Mouse (Mus musculus): Measurements from ENCODE around the gene Gm4858.
"Not testable (repeated sequence)": the region's sequence is repeated elsewhere in the genome, so short reads cannot be mapped to it uniquely, and the experiment has no call there.

The Gm4858 gene

GRCm38 (mm10) chr3:93068523-93068922 is at the start of gene Gm4858:
Gene Gm4858 (plus strand): TSS chr3:93068823.
- not testable (repeated sequence) for DNase-seq (ENCODE audit: low read depth, low spot score)

GRCm38 (mm10) chr3:93018960-93019359 is 49.7 kb upstream of the Gm4858 start, which contains the start of gene Lce1m:
Gene Lce1m (minus strand): TSS chr3:93019060.
- DNase-seq (ENCODE audit: low read depth, low spot score) = no peak

- no peak for DNase-seq (ENCODE audit: low read depth, low spot score)
Measured at GRCm38 (mm10) chr3:93021171-93021570, 47.5 kb upstream of the Gm4858 start.

DNA sequence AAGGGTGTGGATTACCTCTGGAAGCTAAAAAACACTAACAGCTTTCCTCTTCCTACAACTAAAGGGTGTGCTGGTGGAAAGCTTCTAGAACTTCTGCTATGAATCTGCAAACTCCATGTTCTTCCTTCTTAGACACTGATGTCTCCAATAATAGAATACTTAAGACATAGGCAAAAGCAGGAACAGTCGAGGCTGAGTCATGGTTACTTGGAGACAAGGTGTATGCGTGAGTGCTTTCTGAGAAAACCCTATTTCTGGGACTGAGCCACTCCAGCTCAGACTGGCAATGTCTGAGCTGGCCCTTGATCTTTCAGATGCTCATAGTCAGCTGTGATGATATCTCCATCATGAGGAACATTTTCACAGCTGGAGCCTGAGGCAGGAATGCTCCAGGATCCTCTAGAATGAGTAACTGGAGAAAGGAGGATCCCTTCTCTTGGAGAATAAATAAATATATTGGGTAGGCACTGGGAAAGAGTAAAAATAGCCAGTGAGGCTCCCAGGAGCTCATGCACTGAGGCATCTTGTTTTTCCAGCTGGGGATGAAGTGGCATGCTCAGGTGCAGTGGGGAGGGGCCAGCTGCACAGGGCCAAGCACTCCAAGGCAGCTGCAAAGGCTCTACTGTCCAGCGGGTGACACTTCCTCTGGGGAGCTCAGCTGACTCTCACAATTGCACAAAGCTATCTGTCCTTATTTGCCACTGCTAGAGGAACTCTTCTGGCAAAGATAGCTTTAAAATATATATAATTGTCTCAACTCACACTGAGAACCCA is 45.0 kb upstream of the Gm4858 start:
- peak; percentile 83 for DNase-seq (ENCODE audit: low read depth, low spot score)

DNA sequence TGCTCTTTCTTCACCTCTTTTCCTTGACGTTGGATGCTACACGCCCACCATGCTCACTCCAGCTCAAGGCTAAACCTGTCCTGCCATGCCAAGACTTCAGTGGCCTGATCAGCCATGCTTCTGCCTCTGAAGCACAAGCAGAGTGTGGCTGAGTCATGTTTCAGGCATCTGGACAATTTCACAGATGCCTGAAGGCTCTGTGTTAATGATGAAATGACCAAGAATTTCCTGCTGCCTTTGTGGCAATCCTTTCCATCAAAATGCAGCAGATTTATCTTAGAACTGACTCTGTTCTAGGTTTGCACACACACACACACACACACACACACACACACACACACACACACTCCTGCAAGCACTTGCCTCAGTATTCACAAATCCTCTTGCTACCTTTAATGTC is 43.1 kb upstream of the Gm4858 start:
- peak; percentile 28 for DNase-seq (ENCODE audit: low read depth, low spot score)

DNA sequence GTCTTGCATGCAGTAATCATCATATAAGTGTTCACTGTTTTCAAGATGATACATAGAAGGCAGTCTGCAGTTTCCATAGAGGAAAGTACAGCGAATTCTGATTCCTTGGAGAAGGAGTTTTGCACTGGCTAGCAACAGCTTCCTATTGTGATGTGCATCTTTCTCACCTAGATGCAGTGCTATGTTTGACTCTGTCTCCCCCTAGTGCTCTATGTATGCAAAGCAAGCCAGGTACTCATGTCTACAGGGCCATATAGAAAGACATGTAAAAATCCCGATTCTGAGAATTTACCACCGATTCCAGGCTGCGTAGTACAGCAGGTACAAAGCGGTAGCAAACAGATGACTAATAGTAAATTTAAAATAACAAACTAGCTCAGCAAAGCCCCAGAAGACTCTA is 37.2 kb upstream of the Gm4858 start:
- DNase-seq (ENCODE audit: low read depth, low spot score) = peak; percentile 83

GRCm38 (mm10) chr3:93050182-93050581 is 18.4 kb upstream of the Gm4858 start:
- no peak for DNase-seq (ENCODE audit: low read depth, low spot score)

DNA sequence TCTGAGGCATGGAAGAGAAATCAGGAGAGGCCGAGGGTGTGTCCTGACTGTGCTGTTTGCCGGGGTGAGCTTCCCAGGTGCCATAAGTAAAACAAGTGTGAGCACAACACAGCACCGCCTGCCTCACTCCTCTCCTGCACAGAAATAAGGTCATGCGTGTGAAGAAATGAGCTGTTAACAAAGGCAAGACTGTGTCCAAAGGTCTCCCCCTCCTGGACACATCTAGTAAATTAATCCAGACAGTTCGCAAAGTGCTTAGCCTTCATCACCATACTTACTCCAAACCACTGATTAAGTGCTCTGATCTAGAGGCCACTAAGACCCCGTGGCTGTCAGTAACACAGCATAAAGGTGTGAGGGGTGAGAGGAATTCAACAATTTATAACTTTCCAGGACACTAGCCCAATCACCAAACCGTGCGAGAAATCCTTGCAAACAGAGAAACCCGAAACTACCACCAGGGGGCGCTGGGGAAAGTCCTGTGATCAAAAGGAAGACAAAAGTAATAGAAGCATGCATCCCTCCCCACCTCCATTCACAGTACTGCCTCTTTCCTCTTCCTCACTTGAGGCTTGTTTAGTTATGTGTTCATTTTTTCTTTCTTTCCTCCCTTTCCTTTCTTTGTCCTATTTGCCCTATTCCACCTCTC is 15.7 kb upstream of the Gm4858 start:
- DNase-seq (ENCODE audit: low read depth, low spot score) = no peak

DNA sequence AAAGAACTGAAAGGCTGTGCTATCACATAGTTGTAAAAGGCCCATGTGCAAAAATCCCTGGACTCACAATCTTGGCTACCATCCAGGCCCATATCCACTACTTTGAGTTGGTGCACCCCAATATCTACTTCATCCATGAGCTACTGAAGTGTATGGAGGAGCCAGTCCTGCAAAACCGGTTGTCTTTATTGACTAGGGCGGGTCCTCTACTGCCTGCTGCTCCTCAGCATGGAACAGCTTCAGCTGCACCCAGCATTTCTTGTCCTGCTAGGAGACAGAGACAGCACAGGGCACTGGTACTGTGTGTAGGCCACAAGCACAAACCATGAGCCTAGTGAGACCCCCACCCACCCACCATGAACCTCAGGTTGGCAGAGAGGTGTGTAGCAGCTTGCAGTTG is 18.0 kb downstream of the Gm4858 start:
- no peak for DNase-seq (ENCODE audit: low read depth, low spot score)

DNA sequence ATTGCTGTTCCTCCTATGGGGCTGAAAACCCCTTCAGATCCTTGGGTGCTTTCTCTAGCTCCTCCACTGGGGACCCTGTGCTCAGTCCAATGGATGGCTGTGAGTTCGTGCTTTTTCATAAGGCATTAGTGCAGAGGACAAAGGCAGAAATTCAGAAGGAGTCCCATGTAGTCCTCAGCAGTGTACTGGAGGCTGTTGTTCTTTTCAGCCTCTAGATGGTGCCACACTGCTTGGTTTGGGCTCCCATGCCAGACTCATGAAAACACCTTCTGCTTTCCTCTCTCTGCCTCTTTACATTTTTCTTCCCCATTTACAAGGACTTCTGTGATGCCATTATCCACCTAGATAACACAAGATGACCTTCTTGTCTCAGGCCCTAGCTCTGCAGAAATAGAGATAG is 25.0 kb downstream of the Gm4858 start:
- DNase-seq (ENCODE audit: low read depth, low spot score) = peak; percentile 33

- DNase-seq (ENCODE audit: low read depth, low spot score) = no peak
Measured at GRCm38 (mm10) chr3:93096447-93096846, 27.8 kb downstream of the Gm4858 start.

- peak; percentile 26 for DNase-seq (ENCODE audit: low read depth, low spot score)
Measured at GRCm38 (mm10) chr3:93111668-93112067, 43.0 kb downstream of the Gm4858 start.

GRCm38 (mm10) chr3:93114481-93114880 is 45.9 kb downstream of the Gm4858 start:
- DNase-seq (ENCODE audit: low read depth, low spot score) = peak; percentile 62

DNA sequence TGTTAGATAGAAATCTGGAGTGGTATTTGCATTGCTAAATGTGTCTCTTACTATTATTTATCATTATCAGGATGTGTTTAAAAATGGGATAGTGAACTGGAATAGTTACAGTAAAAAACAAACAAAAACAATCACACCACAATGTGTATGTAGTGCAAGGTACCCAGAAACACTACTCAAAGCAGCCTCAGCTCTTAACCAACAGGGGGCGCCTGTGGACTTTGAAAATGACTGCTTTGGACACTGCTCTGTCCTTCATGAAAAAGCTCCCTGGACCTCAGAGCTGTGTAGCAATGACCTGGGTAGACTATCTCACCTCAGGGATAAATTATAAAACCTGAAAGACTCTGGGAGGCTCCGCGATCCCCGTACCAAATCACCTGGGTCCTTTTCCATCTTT is 50.5 kb downstream of the Gm4858 start:
- no peak for DNase-seq (ENCODE audit: low read depth, low spot score)

Data from brain, adult 2 months (tissue).